Mouse (Mus musculus): Measurements from ENCODE around the gene Erf. TPM values are rescaled to one million over a fixed set of nuclear protein-coding genes. Genes with fewer than 3 reads are reported as not detected.
A peak's percentile ranks its signal among the peaks of the same experiment; 100 is the strongest.

Gene Erf
- total RNA-seq (2021) = 10 to 100 TPM; 60.8 to 65.2 TPM
- long read RNA-seq, experiment 1, partial matches to known transcripts = 0 of 10 reads
- long read RNA-seq, experiment 1, other reads (novel, unspliced or antisense) = 10 of 10 reads
- long read RNA-seq, experiment 2, partial matches to known transcripts = 0 of 7 reads
- long read RNA-seq, experiment 2, other reads (novel, unspliced or antisense) = 7 of 7 reads

DNA sequence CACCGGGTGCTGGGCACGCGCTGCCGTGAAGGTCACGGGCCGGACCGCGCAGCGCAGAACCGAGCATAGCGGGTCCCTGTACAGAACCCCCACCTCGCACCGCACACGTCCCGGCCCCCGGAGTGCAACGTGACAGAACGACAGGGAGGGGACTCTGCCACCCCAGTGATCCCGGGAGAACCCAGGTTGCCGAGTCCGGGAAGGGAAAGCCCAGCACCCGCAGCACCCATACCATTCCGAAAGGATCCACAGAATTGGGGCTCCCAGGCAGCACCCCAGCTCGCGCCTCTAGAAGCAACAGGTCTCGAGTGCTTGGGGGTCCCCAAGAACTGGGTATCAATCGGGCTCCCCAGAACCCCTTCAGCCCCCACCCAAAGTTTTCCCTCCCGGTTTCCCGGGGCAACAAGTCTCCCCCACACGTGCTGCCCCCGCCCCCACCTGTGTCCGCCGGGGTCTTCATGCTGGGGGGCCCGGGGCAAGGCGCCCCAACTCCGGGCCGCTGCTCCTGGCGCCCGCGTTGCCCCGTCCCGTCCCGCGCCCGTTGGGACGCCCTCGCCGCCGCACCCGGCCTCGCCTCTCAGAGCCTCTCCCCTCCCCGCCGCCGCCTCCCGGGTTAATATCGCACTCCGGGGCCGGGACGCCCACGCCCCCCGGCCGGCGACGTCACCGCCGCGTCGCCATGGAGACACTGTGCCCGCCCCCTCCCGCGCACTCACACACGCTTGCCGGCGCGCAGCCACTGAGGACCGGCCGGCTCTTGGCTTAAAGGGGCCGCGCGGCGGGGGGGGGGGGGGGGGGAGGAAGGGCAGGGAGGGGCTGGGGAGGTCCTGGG is at the start of gene Erf:
Erf (minus strand) TSS at position 621 of the 832 bp plus-strand sequence.
- peak; percentile 94 to 96 for DNase-seq (ENCODE audit: low spot score in 2 of 2)

DNA sequence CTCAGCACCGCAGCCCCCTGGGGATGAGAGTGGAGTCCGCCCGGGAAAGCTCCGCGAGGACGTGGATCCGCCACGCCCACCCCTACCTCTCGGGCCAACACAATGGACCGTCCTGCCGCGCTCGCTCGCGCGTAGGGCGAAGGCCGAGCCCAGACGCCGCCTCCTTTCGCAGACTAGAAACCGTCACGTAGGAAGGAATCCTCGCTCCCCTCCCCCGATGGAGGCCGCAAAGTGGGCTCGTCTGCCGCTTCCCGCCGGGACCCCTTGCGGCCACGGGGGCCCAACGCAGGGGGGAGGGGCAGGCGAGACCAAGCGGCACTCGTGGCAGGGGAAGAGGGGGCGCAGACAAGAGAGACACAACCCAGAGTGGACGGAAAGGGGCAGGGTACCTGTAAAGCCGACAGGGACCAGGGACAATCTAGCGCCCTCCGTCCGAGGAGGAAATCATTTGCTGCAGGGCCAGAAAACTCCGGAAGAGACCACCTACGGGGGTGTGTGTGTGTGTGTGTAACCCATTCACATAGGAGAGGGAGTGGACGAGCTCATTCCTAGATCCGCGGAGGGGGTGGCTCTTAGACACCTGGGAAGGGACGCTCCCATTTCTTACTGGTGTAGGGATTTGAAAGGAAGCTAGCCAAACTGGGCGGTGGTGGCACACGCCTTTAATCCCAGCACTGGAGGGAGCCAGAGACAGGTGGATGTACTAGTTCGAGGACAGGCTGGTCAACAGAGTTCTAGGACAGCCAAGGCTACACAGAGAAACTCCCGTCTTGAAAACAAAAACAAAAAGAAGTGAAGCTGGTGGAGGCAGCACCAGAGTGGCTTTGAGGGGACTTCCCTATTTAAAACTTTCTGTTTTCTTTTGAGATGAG is 47.1 kb upstream of the Erf start, which contains the start of gene Pafah1b3:
Pafah1b3 (minus strand) TSS at position 533 of the 872 bp plus-strand sequence.
- DNase-seq (ENCODE audit: low spot score in 2 of 2) = peak; percentile 77 to 84

GRCm38 (mm10) chr7:25296945-25297453 is 46.4 kb upstream of the Erf start:
- no peak for DNase-seq (ENCODE audit: low spot score in 2 of 2)

GRCm38 (mm10) chr7:25294960-25295722 is 44.6 kb upstream of the Erf start:
- DNase-seq (ENCODE audit: low spot score in 2 of 2) = no peak

DNA sequence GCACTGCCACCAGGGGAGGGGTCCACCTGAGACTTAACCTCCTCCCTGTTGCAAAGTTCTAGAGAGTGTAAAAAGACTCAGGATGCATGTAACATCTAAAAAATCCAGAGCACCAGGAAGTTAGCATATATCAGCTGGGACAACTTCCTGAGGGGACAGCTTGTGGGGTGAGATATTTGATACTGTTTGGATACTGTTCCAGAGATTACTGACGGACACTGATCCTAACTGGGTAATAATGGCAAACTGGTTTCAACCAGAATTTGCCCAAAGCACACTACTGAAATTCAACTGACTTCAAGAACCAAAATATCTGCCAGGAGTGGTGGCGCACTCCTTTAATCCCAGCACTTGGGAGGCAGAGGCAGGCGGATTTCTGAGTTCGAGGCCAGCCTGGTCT is 43.9 kb upstream of the Erf start:
- DNase-seq (ENCODE audit: low spot score in 2 of 2) = no peak

DNA sequence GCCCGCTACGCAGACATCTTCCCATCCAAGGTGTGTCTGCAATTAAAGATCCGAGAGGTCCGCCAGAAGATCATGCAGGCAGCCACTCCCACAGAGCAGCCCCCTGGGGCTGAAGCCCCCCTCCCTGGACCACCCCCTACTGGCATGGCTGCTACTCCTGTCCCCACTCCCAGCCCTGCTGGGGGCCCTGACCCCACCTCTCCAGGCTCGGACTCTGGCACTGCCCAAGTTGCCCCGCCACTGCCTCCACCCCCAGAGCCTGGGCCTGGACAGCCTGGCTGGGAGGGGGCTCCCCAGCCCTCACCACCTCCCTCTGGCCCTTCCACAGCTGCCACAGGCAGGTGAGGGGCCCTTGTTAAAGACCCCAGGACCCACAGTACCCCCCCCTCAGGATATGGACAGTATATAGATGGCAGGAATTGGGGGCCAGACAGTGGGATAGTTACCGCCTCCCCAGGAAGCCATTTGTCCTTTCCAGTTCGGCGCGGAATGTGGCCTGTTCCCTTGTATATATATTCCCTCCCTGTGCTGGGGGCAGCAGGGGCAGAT is 42.7 kb upstream of the Erf start:
- no peak for DNase-seq (ENCODE audit: low spot score in 2 of 2)

DNA sequence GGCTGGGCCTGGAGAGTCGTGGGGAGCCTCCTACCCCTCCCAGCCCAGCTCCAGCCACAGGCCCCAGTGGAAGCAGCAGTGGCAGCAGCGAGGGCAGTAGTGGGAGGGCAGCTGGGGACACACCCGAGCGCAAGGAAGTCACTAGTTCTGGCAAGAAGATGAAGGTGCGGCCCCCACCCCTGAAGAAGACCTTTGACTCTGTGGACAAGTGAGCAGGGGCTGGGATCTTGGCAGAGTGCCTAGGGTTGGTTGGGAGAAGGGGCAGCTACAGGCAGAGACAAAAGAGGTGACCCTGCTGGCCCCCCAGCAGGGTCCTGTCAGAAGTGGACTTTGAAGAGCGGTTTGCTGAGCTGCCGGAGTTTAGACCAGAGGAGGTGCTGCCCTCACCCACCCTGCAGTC is 41.5 kb upstream of the Erf start:
- no peak for DNase-seq (ENCODE audit: low spot score in 2 of 2)

DNA sequence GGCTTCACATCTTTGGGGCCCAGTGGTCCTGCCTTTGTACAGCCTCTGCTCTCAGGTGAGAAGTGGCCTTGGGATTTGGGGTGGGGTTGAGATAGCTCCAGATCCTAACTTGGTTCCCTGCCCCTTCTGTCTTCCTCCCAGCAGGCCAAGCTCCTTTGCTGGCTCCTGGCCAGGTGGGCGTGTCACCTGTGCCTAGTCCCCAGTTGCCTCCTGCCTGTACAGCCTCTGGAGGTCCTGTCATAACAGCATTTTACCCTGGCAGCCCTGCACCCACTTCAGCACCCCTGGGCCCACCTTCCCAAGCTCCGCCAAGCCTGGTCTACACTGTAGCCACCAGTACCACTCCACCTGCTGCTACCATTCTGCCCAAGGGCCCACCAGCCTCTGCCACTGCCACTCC is 40.4 kb upstream of the Erf start:
- DNase-seq (ENCODE audit: low spot score in 2 of 2) = no peak

DNA sequence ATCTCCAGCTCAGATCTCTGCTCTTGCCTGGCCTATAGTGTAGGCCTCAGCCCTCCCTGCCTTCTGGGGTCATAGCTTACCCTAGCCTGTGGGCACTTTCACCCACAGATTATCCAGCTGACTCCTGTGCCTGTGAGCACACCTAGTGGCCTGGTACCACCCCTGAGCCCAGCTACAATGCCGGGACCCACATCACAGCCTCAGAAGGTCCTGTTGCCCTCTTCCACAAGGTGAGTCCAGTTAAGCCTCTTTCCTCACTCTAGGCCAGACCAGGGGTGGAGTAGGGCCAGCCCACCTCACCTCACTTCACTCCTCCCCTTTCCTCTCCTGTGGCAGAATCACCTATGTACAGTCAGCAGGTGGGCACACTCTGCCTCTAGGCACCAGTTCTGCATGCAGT is 39.9 kb upstream of the Erf start:
- DNase-seq (ENCODE audit: low spot score in 2 of 2) = no peak

DNA sequence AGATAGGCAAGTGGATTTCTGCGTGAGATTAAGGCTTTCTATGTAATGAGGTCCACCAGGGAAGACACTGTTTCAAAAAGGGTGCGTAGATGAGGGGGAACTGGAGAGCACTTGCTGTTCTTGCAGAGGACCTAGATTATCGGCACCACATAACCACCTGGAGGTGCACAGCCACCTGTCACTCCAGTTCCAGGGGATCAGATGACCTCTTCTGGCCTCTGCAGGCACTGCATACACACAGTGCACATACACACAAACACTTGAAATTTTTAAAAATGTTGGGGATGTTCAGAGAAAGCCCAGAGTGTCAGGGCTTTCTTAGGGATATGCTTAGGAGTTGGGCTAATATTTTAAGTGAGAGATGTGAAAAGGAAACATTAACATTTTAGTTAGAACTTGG is 39.4 kb upstream of the Erf start:
- no peak for DNase-seq (ENCODE audit: low spot score in 2 of 2)

- DNase-seq (ENCODE audit: low spot score in 2 of 2) = no peak
Observed at GRCm38 (mm10) chr7:25288721-25289120, 38.2 kb upstream of the Erf start.

GRCm38 (mm10) chr7:25288011-25288410 is 37.5 kb upstream of the Erf start:
- DNase-seq (ENCODE audit: low spot score in 2 of 2) = no peak

GRCm38 (mm10) chr7:25286989-25287388 is 36.4 kb upstream of the Erf start:
- no peak for DNase-seq (ENCODE audit: low spot score in 2 of 2)

- no peak for DNase-seq (ENCODE audit: low spot score in 2 of 2)
Observed at GRCm38 (mm10) chr7:25285511-25286238, 35.1 kb upstream of the Erf start.

DNA sequence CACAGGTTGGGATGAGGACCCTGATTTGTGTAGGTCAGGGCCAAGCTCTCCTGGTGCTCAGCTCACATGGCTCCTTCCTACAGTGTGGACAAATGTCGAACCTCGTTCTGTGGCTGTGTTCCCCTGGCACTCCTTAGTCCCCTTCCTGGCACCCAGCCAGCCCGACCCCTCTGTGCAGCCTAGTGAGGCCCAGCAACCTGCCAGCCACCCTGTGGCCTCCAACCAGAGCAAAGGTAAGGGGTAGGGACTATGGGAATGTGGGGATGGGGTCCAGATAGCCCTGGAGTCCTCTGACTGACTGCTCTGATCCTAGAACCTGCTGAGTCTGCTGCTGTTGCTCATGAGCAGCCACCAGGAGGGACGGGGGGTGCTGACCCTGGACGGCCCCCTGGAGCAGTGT is 34.2 kb upstream of the Erf start:
- DNase-seq (ENCODE audit: low spot score in 2 of 2) = no peak

DNA sequence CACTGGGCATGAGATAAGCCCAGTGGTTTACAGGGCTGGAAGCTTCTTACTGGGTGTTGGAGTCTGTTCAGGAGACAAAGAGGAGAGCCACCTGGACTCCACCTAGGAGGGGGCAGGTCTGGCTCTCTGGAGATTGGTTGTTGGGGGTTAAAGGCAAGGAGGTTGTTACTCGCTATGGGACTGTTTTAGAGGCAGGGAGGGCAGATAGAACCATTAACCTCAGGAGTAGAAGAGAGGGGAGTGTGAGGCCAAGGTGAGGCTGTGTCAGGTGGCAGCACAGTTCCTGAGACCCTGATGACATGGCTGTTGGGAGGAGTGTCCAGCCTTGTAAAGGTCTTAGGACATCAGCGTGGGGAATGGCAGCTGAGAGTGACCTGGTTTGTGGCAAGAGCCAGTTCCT is 33.6 kb upstream of the Erf start:
- DNase-seq (ENCODE audit: low spot score in 2 of 2) = no peak

- DNase-seq (ENCODE audit: low spot score in 2 of 2) = no peak
Observed at GRCm38 (mm10) chr7:25283637-25284036, 33.1 kb upstream of the Erf start.

- DNase-seq (ENCODE audit: low spot score in 2 of 2) = no peak
Observed at GRCm38 (mm10) chr7:25282731-25283211, 32.2 kb upstream of the Erf start.

- DNase-seq (ENCODE audit: low spot score in 2 of 2) = peak; percentile 95 to 96
Observed at GRCm38 (mm10) chr7:25281734-25282601, 31.4 kb upstream of the Erf start.

Data from left cerebral cortex, adult 18-20 months (tissue).